Mouse (Mus musculus) E14TG2a.4 (cell line): Measurements from ENCODE around the gene Myo3b.

ENCODE experiments used
- CTCF ChIP-seq: conservative IDR thresholded peaks from 2 replicates; pipeline ENCODE4 v1.5.1; 2014; ENCODE audit warnings: low read length
- NANOG ChIP-seq: IDR thresholded peaks from 2 replicates; pipeline ENCODE4 v1.6.1; 2014; ENCODE audit warnings: borderline replicate concordance, low read length, mixed read lengths

GRCm38 (mm10) chr2:70251256-70251655 is 212.3 kb downstream of the Myo3b start:
- TF ChIP-seq CTCF (no peak), NANOG (no peak)
